Mouse (Mus musculus) heart, postnatal 0 days (tissue): ENCODE results near the gene Prss23. TPM values are rescaled to one million over a fixed set of nuclear protein-coding genes. Genes with fewer than 3 reads are reported as not detected.

ENCODE experiments used
- ATAC-seq: fragments of 200-750 bp; cut with Nextera tagmentation; 2 replicates; pipeline ENCODE4 v1.8.0; 2017; ENCODE audit warnings: low read depth, moderate number of reproducible peaks, moderate library complexity; ENCODE audit not compliant: insufficient read depth
- DNase-seq: peaks from one replicate; pipeline ENCODE4 v3.0.0-alpha.2; 2016; ENCODE audit warnings: low spot score
- H3K27ac ChIP-seq: fragments of 300-500 bp; sonication (generic); 2 replicates; pipeline ENCODE4 v1.5.1; 2014; ENCODE audit warnings: low read depth, mild to moderate bottlenecking
- H3K27me3 ChIP-seq: fragments of 300-500 bp; sonication (generic); 2 replicates; pipeline ENCODE4 v1.6.1; 2014; ENCODE audit warnings: low read length, mixed read lengths; ENCODE audit not compliant: control insufficient read depth, insufficient read depth
- H3K36me3 ChIP-seq: fragments of 300-500 bp; sonication (generic); replicated peaks from 2 replicates; pipeline ENCODE4 v1.6.1; 2014; ENCODE audit warnings: low read length, mixed read lengths; ENCODE audit not compliant: control insufficient read depth, insufficient read depth
- H3K4me1 ChIP-seq: fragments of 300-500 bp; sonication (generic); 2 replicates; pipeline ENCODE4 v1.6.1; 2014; ENCODE audit warnings: antibody characterized with exemption; ENCODE audit not compliant: control insufficient read depth, insufficient read depth
- H3K4me2 ChIP-seq: fragments of 300-500 bp; sonication (generic); 2 replicates; pipeline ENCODE4 v1.6.1; 2014; ENCODE audit warnings: low read depth, mild to moderate bottlenecking, low read length, moderate library complexity
- H3K4me3 ChIP-seq: fragments of 300-500 bp; sonication (generic); 2 replicates; pipeline ENCODE4 v1.5.1; 2014; ENCODE audit warnings: low read depth, low read length
- H3K9ac ChIP-seq: fragments of 300-500 bp; sonication (generic); replicated peaks from 2 replicates; pipeline ENCODE4 v1.6.1; 2014; ENCODE audit warnings: low read depth, low read length, mixed read lengths
- H3K9me3 ChIP-seq: fragments of 300-500 bp; sonication (generic); replicated peaks from 2 replicates; pipeline ENCODE4 v1.6.1; 2016; ENCODE audit warnings: low read length; ENCODE audit not compliant: control insufficient read depth
- CTCF ChIP-seq: IDR thresholded peaks from 2 replicates; pipeline ENCODE4 v1.5.1; 2016; ENCODE audit warnings: antibody characterized with exemption, control low read depth, low read depth
- EP300 ChIP-seq: IDR thresholded peaks from 2 replicates; pipeline ENCODE4 v1.6.1; 2016; ENCODE audit warnings: antibody characterized with exemption, low read depth
- WGBS: fragments of 180-500 bp; shearing (Covaris S2); extraction: QIAGEN DNeasy Blood & Tissue Kit; methylation state at CpG from one replicate; pipeline ENCODE4 v1.1.7; 2014; 5-methylcytosine and 5-hydroxymethylcytosine counted together
- polyA plus RNA-seq: library from polyadenylated mRNA; unstranded; fragments of >200 nt; fragmentation: Nextera tagmentation; extraction: Ambion mirVana; gene quantifications from 2 replicates; pipeline ENCODE4 v1.2.1, GENCODE M21; 2015
- total RNA-seq: library from RNA; depleted of rRNA; stranded (reverse); fragments of >200 nt; gene quantifications from 2 replicates; pipeline ENCODE4 v1.2.3, GENCODE M21; 2014; ENCODE audit warnings: low replicate concordance

Prss23 gene
- total and polyA plus RNA-seq, 2 experiments from 2014 or later, result 22.9 to 25.3 TPM

- no peak overlapping the region for H3K27ac ChIP-seq
- no peak for ATAC-seq
- DNase-seq, result no peak
- H3K36me3 ChIP-seq, result no peaks in the 10 kb centered on the region
- H3K9ac ChIP-seq, result no peak overlapping the region
- TF ChIP-seq EP300, result no peak
- TF ChIP-seq CTCF, result no peak
- no peak overlapping the region for H3K4me2 ChIP-seq
- H3K27me3 ChIP-seq, result no peaks in the 10 kb centered on the region
- H3K4me3 ChIP-seq, result no peak overlapping the region
- WGBS, result 41% methylated on average over 4 of the region's 4 CpGs
- peaks cover 12% of the 10 kb centered on the region for H3K4me1 ChIP-seq
- no peaks in the 10 kb centered on the region for H3K9me3 ChIP-seq
These were observed 32.6 kb upstream of the Prss23 start for GRCm38 (mm10) chr7:89559633-89560032.

GRCm38 (mm10) chr7:89559105-89559504 lies 32.1 kb upstream of the Prss23 start:
- Histone ChIP-seq H3K4me2 (no peak overlapping the region), H3K4me3 (no peak overlapping the region), H3K9ac (no peak overlapping the region), H3K36me3 (no peaks in the 10 kb centered on the region), H3K4me1 (peaks cover 11% of the 10 kb centered on the region), H3K9me3 (no peaks in the 10 kb centered on the region), H3K27me3 (no peaks in the 10 kb centered on the region), H3K27ac (no peak overlapping the region)
- TF ChIP-seq EP300 (no peak), CTCF (no peak)
- WGBS, result 77% methylated on average over 4 of the region's 4 CpGs
- ATAC-seq, result no peak
- DNase-seq, result no peak

DNA sequence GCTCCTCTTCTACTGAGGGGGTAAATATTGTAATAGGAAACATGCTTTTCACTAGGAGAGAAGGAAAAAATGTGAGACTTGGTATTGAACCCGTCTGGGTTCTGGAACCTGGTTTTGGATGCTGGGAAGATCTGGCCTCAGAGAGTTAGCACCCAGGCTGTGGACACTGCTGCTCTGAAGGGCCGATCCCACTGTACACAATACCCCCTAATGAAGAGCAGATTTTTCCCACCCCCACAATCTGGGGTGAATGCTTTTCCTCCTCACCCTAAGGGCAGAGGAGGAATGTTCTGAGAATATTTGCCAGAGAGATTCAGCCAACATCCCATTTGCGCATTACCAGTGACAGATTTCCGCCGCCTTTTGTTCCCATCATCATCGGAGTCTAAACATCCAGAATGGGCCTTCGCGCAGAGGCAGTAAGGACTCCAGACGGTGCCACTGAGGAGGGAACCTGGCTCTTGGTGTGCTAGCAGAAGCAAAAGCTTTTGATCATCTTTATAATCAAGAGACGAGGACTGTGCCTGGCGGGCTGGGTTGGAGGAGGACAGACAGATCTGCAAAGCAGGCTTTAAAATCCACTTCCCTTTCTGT lies 31.6 kb upstream of the Prss23 start:
- no peak overlapping the region for H3K4me3 ChIP-seq
- H3K27me3 ChIP-seq, result no peaks in the 10 kb centered on the region
- TF ChIP-seq CTCF (no peak), EP300 (no peak)
- ATAC-seq (no peak), DNase-seq (no peak)
- H3K4me1 ChIP-seq, result peaks cover 6% of the 10 kb centered on the region; the same call in 1 of the 2 replicates
- no peaks in the 10 kb centered on the region for H3K9me3 ChIP-seq
- no peaks in the 10 kb centered on the region for H3K36me3 ChIP-seq
- H3K4me2 ChIP-seq, result no peak overlapping the region
- no peak overlapping the region for H3K27ac ChIP-seq
- 88% methylated on average over 11 of the region's 11 CpGs for WGBS
- no peak overlapping the region for H3K9ac ChIP-seq

GRCm38 (mm10) chr7:89557056-89557455 lies 30.1 kb upstream of the Prss23 start:
- ATAC-seq (no peak), DNase-seq (no peak)
- Histone ChIP-seq H3K27me3 (no peaks in the 10 kb centered on the region), H3K36me3 (no peaks in the 10 kb centered on the region), H3K4me1 (no peaks in the 10 kb centered on the region), H3K4me3 (no peak overlapping the region), H3K9me3 (no peaks in the 10 kb centered on the region), H3K27ac (no peak overlapping the region), H3K9ac (no peak overlapping the region), H3K4me2 (no peak overlapping the region)
- no peak for TF ChIP-seq CTCF
- no peak for TF ChIP-seq EP300
- WGBS, result 81% methylated on average over 5 of the region's 5 CpGs

GRCm38 (mm10) chr7:89556652-89557051 lies 29.7 kb upstream of the Prss23 start:
- Histone ChIP-seq H3K27me3 (no peaks in the 10 kb centered on the region), H3K4me2 (no peak overlapping the region), H3K36me3 (no peaks in the 10 kb centered on the region), H3K4me1 (no peaks in the 10 kb centered on the region), H3K9me3 (no peaks in the 10 kb centered on the region), H3K4me3 (no peak overlapping the region), H3K27ac (no peak overlapping the region), H3K9ac (no peak overlapping the region)
- ATAC-seq (no peak), DNase-seq (no peak)
- no peak for TF ChIP-seq CTCF
- TF ChIP-seq EP300, result no peak
- WGBS, result 57% methylated on average over 4 of the region's 4 CpGs

- no peak overlapping the region for H3K4me3 ChIP-seq
- H3K9ac ChIP-seq, result no peak overlapping the region
- H3K4me2 ChIP-seq, result no peak overlapping the region
- DNase-seq (no peak), ATAC-seq (no peak)
- WGBS, result 78% methylated on average over 4 of the region's 4 CpGs
- H3K27ac ChIP-seq, result no peak overlapping the region
- no peak for TF ChIP-seq EP300
- no peak for TF ChIP-seq CTCF
- no peaks in the 10 kb centered on the region for H3K4me1 ChIP-seq
- no peaks in the 10 kb centered on the region for H3K27me3 ChIP-seq
- no peaks in the 10 kb centered on the region for H3K9me3 ChIP-seq
- no peaks in the 10 kb centered on the region for H3K36me3 ChIP-seq
These were observed 28.2 kb upstream of the Prss23 start for GRCm38 (mm10) chr7:89555170-89555569.
